Mouse (Mus musculus) MEL (cell line): Measurements from ENCODE around the gene Nell2.

ENCODE experiments used
- CHD2 ChIP-seq: IDR thresholded peaks from 2 replicates; pipeline ENCODE4 v1.6.1; 2011; ENCODE audit warnings: low read length, improper control_type of control experiment
- CTCF ChIP-seq, 3 experiments: IDR thresholded peaks in 2 of 3; conservative IDR thresholded peaks in 1 of 3; 2 replicates each; pipeline ENCODE4 v1.5.1; 2011 to 2012; ENCODE audit warnings: low read length in 3 of 3, low read depth in 2 of 3, mild to moderate bottlenecking in 2 of 3, improper control_type of control experiment in 1 of 3, inconsistent platforms in 1 of 3, mixed read lengths in 1 of 3, moderate library complexity in 1 of 3; ENCODE audit not compliant: control insufficient read depth in 1 of 3, insufficient read depth in 1 of 3, poor library complexity in 1 of 3, severe bottlenecking in 1 of 3
- EP300 ChIP-seq, 2 experiments: IDR thresholded peaks; 2 replicates each; pipeline ENCODE4 v1.6.1; 2011; ENCODE audit warnings: improper control_type of control experiment in 2 of 2, low read length in 2 of 2, low read depth in 1 of 2, mild to moderate bottlenecking in 1 of 2
- GABPA ChIP-seq: IDR thresholded peaks from 2 replicates; pipeline ENCODE4 v1.6.1; 2012; ENCODE audit warnings: low read depth, mild to moderate bottlenecking, inconsistent platforms, low read length, improper control_type of control experiment, moderate library complexity
- HCFC1 ChIP-seq: IDR thresholded peaks from 2 replicates; pipeline ENCODE4 v1.6.1; 2012; ENCODE audit warnings: low read depth, mild to moderate bottlenecking, inconsistent platforms, low read length, improper control_type of control experiment, moderate library complexity
- KAT2A ChIP-seq: conservative IDR thresholded peaks from 2 replicates; pipeline ENCODE4 v1.6.1; 2012; ENCODE audit warnings: low read depth, low read length, improper control_type of control experiment, inconsistent platforms
- MAFK ChIP-seq: IDR thresholded peaks from 2 replicates; pipeline ENCODE4 v1.6.1; 2011; ENCODE audit warnings: low read depth, mild to moderate bottlenecking, low read length, improper control_type of control experiment, borderline replicate concordance
- MXI1 ChIP-seq: IDR thresholded peaks from 2 replicates; pipeline ENCODE4 v1.6.1; 2011; ENCODE audit warnings: mild to moderate bottlenecking, low read depth, low read length, improper control_type of control experiment
- NRF1 ChIP-seq: IDR thresholded peaks from 2 replicates; pipeline ENCODE4 v1.6.1; 2014; ENCODE audit warnings: low read depth, mild to moderate bottlenecking, inconsistent platforms, low read length, improper control_type of control experiment, moderate library complexity; ENCODE audit not compliant: poor library complexity, insufficient read depth, severe bottlenecking
- POLR2A ChIP-seq, 2 experiments: IDR thresholded peaks; 2 replicates each; pipeline ENCODE4 v1.6.1; 2011 to 2012; ENCODE audit warnings: low read length in 2 of 2, mild to moderate bottlenecking in 2 of 2, control low read depth in 1 of 2, improper control_type of control experiment in 1 of 2, low read depth in 1 of 2, moderate library complexity in 1 of 2; ENCODE audit not compliant: control insufficient read depth in 1 of 2, insufficient read depth in 1 of 2, poor library complexity in 1 of 2
- TAL1 ChIP-seq: IDR thresholded peaks from 2 replicates; pipeline ENCODE4 v1.6.1; 2012; ENCODE audit warnings: mild to moderate bottlenecking, inconsistent platforms, low read length, moderate library complexity, mixed read lengths
- UBTF ChIP-seq: IDR thresholded peaks from 2 replicates; pipeline ENCODE4 v1.6.1; 2012; ENCODE audit warnings: low read depth, mild to moderate bottlenecking, inconsistent platforms, low read length, improper control_type of control experiment, moderate library complexity, borderline replicate concordance; ENCODE audit not compliant: insufficient read depth
- USF2 ChIP-seq, 2 experiments: IDR thresholded peaks; 2 replicates each; pipeline ENCODE4 v1.6.1; 2011 to 2012; ENCODE audit warnings: improper control_type of control experiment in 2 of 2, low read length in 2 of 2, borderline replicate concordance in 1 of 2, inconsistent platforms in 1 of 2, low read depth in 1 of 2, mild to moderate bottlenecking in 1 of 2; ENCODE audit not compliant: insufficient read depth in 1 of 2
- ZMIZ1 ChIP-seq: IDR thresholded peaks from 2 replicates; pipeline ENCODE4 v1.6.1; 2012; ENCODE audit warnings: low read depth, mild to moderate bottlenecking, inconsistent platforms, low read length, improper control_type of control experiment, moderate library complexity

GRCm38 (mm10) chr15:95550011-95550410 is 21.7 kb upstream of the Nell2 start:
- TF ChIP-seq CHD2 (no peak), NRF1 (no peak), ZMIZ1 (no peak), USF2 (IDR thresholded peaks at IDR 0.05; ENCODE audit: borderline replicate concordance in 1 of 2, insufficient read depth in 1 of 2, low read depth in 1 of 2, low read length in 2 of 2) (no peak), UBTF (no peak), EP300 (IDR thresholded peaks at IDR 0.05; ENCODE audit: low read depth in 1 of 2, low read length in 2 of 2) (no peak), POLR2A (IDR thresholded peaks at IDR 0.05; ENCODE audit: control insufficient read depth in 1 of 2, insufficient read depth in 1 of 2, low read depth in 1 of 2, low read length in 2 of 2, poor library complexity in 1 of 2) (no peak), MAFK (no peak), KAT2A (no peak), GABPA (no peak), HCFC1 (no peak), TAL1 (no peak), MXI1 (no peak), CTCF (IDR thresholded peaks at IDR 0.05 in 2 of 3, conservative IDR thresholded peaks at IDR 0.05 in 1 of 3; ENCODE audit: control insufficient read depth in 1 of 3, insufficient read depth in 1 of 3, low read depth in 2 of 3, low read length in 3 of 3, poor library complexity in 1 of 3, severe bottlenecking in 1 of 3) (no peak)
